Mouse (Mus musculus) G1E (cell line): ENCODE data around the gene Cnn2. TPM values are rescaled to one million over a fixed set of nuclear protein-coding genes. Genes with fewer than 3 reads are reported as not detected.

Experiments used
- ATAC-seq: 2 replicates; pipeline ENCODE4 v1.8.0; 2016; ENCODE audit warnings: mild to moderate bottlenecking; ENCODE audit not compliant: insufficient number of reproducible peaks, poor library complexity, low FRiP score, severe bottlenecking; ENCODE audit errors: extremely low read depth
- DNase-seq: peaks from one replicate; pipeline ENCODE4 v3.0.0; 2012; ENCODE audit warnings: low spot score
- H3K27me3 ChIP-seq: 2 replicates; pipeline ENCODE4 v1.6.1; 2012; ENCODE audit warnings: mild to moderate bottlenecking, low read length, inconsistent platforms; ENCODE audit not compliant: insufficient read depth
- H3K36me3 ChIP-seq: replicated peaks from 2 replicates; pipeline ENCODE3; 2012; ENCODE audit warnings: mild to moderate bottlenecking, inconsistent platforms
- H3K4me1 ChIP-seq: 2 replicates; pipeline ENCODE4 v1.6.1; 2012; ENCODE audit warnings: low read depth, low read length, inconsistent platforms, mixed read lengths; ENCODE audit not compliant: insufficient read depth
- H3K4me3 ChIP-seq: 2 replicates; pipeline ENCODE4 v1.5.1; 2012; ENCODE audit warnings: low read depth, mild to moderate bottlenecking, inconsistent platforms, low read length, moderate library complexity, mixed read lengths
- H3K9me3 ChIP-seq: replicated peaks from 2 replicates; pipeline ENCODE4 v1.6.1; 2012; ENCODE audit warnings: inconsistent platforms
- CTCF ChIP-seq: IDR thresholded peaks from 2 replicates; pipeline ENCODE4 v1.5.1; 2012; ENCODE audit warnings: low read depth, low read length, inconsistent platforms, mixed read lengths
- GATA1 ChIP-seq: IDR thresholded peaks from 2 replicates; pipeline ENCODE4 v1.6.1; 2012; ENCODE audit warnings: borderline replicate concordance, low read length, inconsistent platforms, mixed read lengths
- GATA2 ChIP-seq: IDR thresholded peaks from 2 replicates; pipeline ENCODE4 v1.6.1; 2012; ENCODE audit warnings: low read depth, low read length, inconsistent platforms, borderline replicate concordance
- POLR2AphosphoS5 ChIP-seq: IDR thresholded peaks from 2 replicates; pipeline ENCODE4 v1.6.1; 2012; ENCODE audit warnings: low read depth, low read length, inconsistent platforms; ENCODE audit not compliant: insufficient replicate concordance
- TAL1 ChIP-seq: conservative IDR thresholded peaks from 2 replicates; pipeline ENCODE4 v1.6.1; 2012; ENCODE audit warnings: low read depth, low read length, inconsistent platforms, mixed read lengths
- polyA plus RNA-seq: library from polyadenylated mRNA; stranded (reverse); fragments of >175 nt; gene quantifications from 2 replicates; pipeline ENCODE4 v1.2.3, GENCODE M21; 2012
- total RNA-seq, 2 experiments: library from RNA; stranded (forward) in 1 of 2; stranded (reverse) in 1 of 2; fragments of 200-1000 nt in 1 of 2; fragments of >200 nt in 1 of 2; fragmentation: Nextera tagmentation in 1 of 2; gene quantifications; 2 replicates each; pipeline ENCODE4 v1.2.3; 2014 to 2017

Cnn2 gene
- total and polyA plus RNA-seq, 3 experiments = 7.4 to 20.8 (median 8.4) TPM

- Histone ChIP-seq H3K4me1 (peaks cover 87% of the 10 kb centered on the region), H3K9me3 (no peaks in the 10 kb centered on the region), H3K36me3 (peaks cover 84% of the 10 kb centered on the region), H3K27me3 (no peaks in the 10 kb centered on the region), H3K4me3 (peak overlapping the region; percentile 69; the same call in 1 of the 2 replicates)
- DNase-seq (no peak), ATAC-seq (no peak)
- TF ChIP-seq POLR2AphosphoS5 (no peak), CTCF (no peak), GATA1 (no peak), GATA2 (no peak), TAL1 (no peak)
Measured at GRCm38 (mm10) chr10:80019471-80020131, 31.2 kb downstream of the Cnn2 start.

- ATAC-seq (no peak), DNase-seq (no peak)
- Histone ChIP-seq H3K4me1 (peaks cover 87% of the 10 kb centered on the region), H3K9me3 (no peaks in the 10 kb centered on the region), H3K36me3 (peaks cover 84% of the 10 kb centered on the region), H3K27me3 (no peaks in the 10 kb centered on the region), H3K4me3 (no peak overlapping the region)
- no peak for TF ChIP-seq TAL1
- TF ChIP-seq CTCF = no peak
- TF ChIP-seq POLR2AphosphoS5 = no peak
- TF ChIP-seq GATA1 = no peak
- no peak for TF ChIP-seq GATA2
Measured at GRCm38 (mm10) chr10:80020191-80020590, 31.8 kb downstream of the Cnn2 start.

- Histone ChIP-seq H3K4me3 (no peak overlapping the region), H3K9me3 (no peaks in the 10 kb centered on the region), H3K4me1 (peaks cover 87% of the 10 kb centered on the region), H3K36me3 (peaks cover 84% of the 10 kb centered on the region), H3K27me3 (no peaks in the 10 kb centered on the region)
- TF ChIP-seq TAL1 = no peak
- no peak for TF ChIP-seq CTCF
- no peak for TF ChIP-seq POLR2AphosphoS5
- TF ChIP-seq GATA2 = no peak
- TF ChIP-seq GATA1 = no peak
- ATAC-seq = no peak
- DNase-seq = no peak
Measured at GRCm38 (mm10) chr10:80020603-80021319, 32.4 kb downstream of the Cnn2 start.

GRCm38 (mm10) chr10:80021320-80021641 is 32.9 kb downstream of the Cnn2 start:
- ATAC-seq (no peak), DNase-seq (no peak)
- H3K4me1 ChIP-seq = peaks cover 87% of the 10 kb centered on the region
- peaks cover 84% of the 10 kb centered on the region for H3K36me3 ChIP-seq
- no peak overlapping the region; the same call in 1 of the 2 replicates for H3K4me3 ChIP-seq
- no peaks in the 10 kb centered on the region for H3K27me3 ChIP-seq
- H3K9me3 ChIP-seq = no peaks in the 10 kb centered on the region
- TF ChIP-seq TAL1 (no peak), GATA2 (no peak), POLR2AphosphoS5 (no peak), GATA1 (no peak)

- Histone ChIP-seq H3K4me1 (peaks cover 87% of the 10 kb centered on the region), H3K9me3 (no peaks in the 10 kb centered on the region), H3K36me3 (peaks cover 92% of the 10 kb centered on the region), H3K4me3 (no peak overlapping the region), H3K27me3 (no peaks in the 10 kb centered on the region)
- DNase-seq = no peak
- no peak for ATAC-seq
- TF ChIP-seq TAL1 = no peak
- TF ChIP-seq CTCF = no peak
- no peak for TF ChIP-seq GATA1
- no peak for TF ChIP-seq GATA2
- no peak for TF ChIP-seq POLR2AphosphoS5
Measured at GRCm38 (mm10) chr10:80022164-80022563, 33.8 kb downstream of the Cnn2 start.

- ATAC-seq (no peak), DNase-seq (no peak)
- peaks cover 89% of the 10 kb centered on the region for H3K4me1 ChIP-seq
- H3K9me3 ChIP-seq = no peaks in the 10 kb centered on the region
- peaks cover 96% of the 10 kb centered on the region for H3K36me3 ChIP-seq
- TF ChIP-seq CTCF (no peak), POLR2AphosphoS5 (no peak), TAL1 (no peak), GATA1 (no peak), GATA2 (no peak)
- H3K27me3 ChIP-seq = no peaks in the 10 kb centered on the region
- no peak overlapping the region for H3K4me3 ChIP-seq
Measured at GRCm38 (mm10) chr10:80022806-80023205, 34.4 kb downstream of the Cnn2 start.
